Mouse (Mus musculus) liver, adult 2 months (tissue): ENCODE results near the gene Tpsab1. TPM values are rescaled to one million over a fixed set of nuclear protein-coding genes. Genes with fewer than 3 reads are reported as not detected.
A peak's percentile ranks its signal among the peaks of the same experiment; 100 is the strongest.

ENCODE experiments used
- DNase-seq: peaks from one replicate; pipeline ENCODE4 v3.0.0-alpha.2; 2011; ENCODE audit warnings: low read depth, low spot score; ENCODE audit errors: extremely low read depth
- H3K27ac ChIP-seq: fragments of 200-500 bp; replicated peaks from 2 replicates; pipeline ENCODE4 v1.5.1; 2012; ENCODE audit warnings: low read depth, mild to moderate bottlenecking, control low read depth, inconsistent platforms, low read length; ENCODE audit not compliant: insufficient read depth
- H3K27me3 ChIP-seq: fragments of 200-500 bp; 2 replicates; pipeline ENCODE4 v1.6.1; 2012; ENCODE audit warnings: mild to moderate bottlenecking, moderate library complexity, low read length, inconsistent platforms; ENCODE audit not compliant: control insufficient read depth, insufficient read depth
- H3K36me3 ChIP-seq: fragments of 200-500 bp; 2 replicates; pipeline ENCODE4 v1.6.1; 2012; ENCODE audit warnings: low read length, inconsistent platforms; ENCODE audit not compliant: control insufficient read depth, insufficient read depth
- H3K4me1 ChIP-seq: fragments of 200-500 bp; 2 replicates; pipeline ENCODE4 v1.6.1; 2011; ENCODE audit warnings: low read length; ENCODE audit not compliant: control insufficient read depth, insufficient read depth
- H3K4me3 ChIP-seq: fragments of 200-500 bp; 2 replicates; pipeline ENCODE4 v1.5.1; 2011; ENCODE audit warnings: low read depth, mild to moderate bottlenecking, control low read depth, low read length, moderate library complexity; ENCODE audit not compliant: insufficient read depth
- H3K79me2 ChIP-seq: fragments of 200-500 bp; 2 replicates; pipeline ENCODE4 v1.6.1; 2012; ENCODE audit warnings: inconsistent platforms, mild to moderate bottlenecking, low read length, moderate library complexity; ENCODE audit not compliant: control insufficient read depth, insufficient read depth
- H3K9ac ChIP-seq: fragments of 200-500 bp; 2 replicates; pipeline ENCODE4 v1.6.1; 2012; ENCODE audit warnings: low read depth, mild to moderate bottlenecking, control low read depth, inconsistent platforms, low read length
- CTCF ChIP-seq: fragments of 200-500 bp; IDR thresholded peaks from 2 replicates; pipeline ENCODE4 v1.5.1; 2011; ENCODE audit warnings: low read depth, low read length, control low read depth
- POLR2A ChIP-seq: fragments of 200-500 bp; IDR thresholded peaks from 2 replicates; pipeline ENCODE4 v1.6.1; 2011; ENCODE audit warnings: low read length, control low read depth; ENCODE audit not compliant: insufficient read depth; ENCODE audit errors: extremely low read depth
- whole genome bisulfite sequencing: fragments of 180-500 bp; shearing (Covaris S2); methylation state at CpG from one replicate; pipeline ENCODE4 v1.1.7; 2018; 5-methylcytosine and 5-hydroxymethylcytosine counted together
- polyA plus RNA-seq: library from polyadenylated mRNA; depleted of rRNA; stranded (reverse); fragments of >200 nt; gene quantifications from 2 replicates; pipeline ENCODE4 v1.2.3, GENCODE M21; 2012
- total RNA-seq: library from RNA; depleted of rRNA; stranded (reverse); fragments of >200 nt; gene quantifications from 2 replicates; pipeline ENCODE4 v1.2.3, GENCODE M21; 2014

The Tpsab1 gene
- total and polyA plus RNA-seq, 2 experiments = not detected

GRCm38 (mm10) chr17:25363726-25364125 is 18.4 kb upstream of the Tpsab1 start:
- H3K36me3 ChIP-seq = no peaks in the 10 kb centered on the region
- no peak overlapping the region for H3K27ac ChIP-seq
- peak; percentile 94 for TF ChIP-seq CTCF
- TF ChIP-seq POLR2A = no peak
- no peaks in the 10 kb centered on the region for H3K4me1 ChIP-seq
- WGBS = 3% methylated on average over 1 of the region's 1 CpGs
- H3K4me3 ChIP-seq = no peak overlapping the region
- no peak overlapping the region for H3K9ac ChIP-seq
- H3K79me2 ChIP-seq = no peaks in the 10 kb centered on the region
- DNase-seq = peak; percentile 12
- no peaks in the 10 kb centered on the region for H3K27me3 ChIP-seq

DNA sequence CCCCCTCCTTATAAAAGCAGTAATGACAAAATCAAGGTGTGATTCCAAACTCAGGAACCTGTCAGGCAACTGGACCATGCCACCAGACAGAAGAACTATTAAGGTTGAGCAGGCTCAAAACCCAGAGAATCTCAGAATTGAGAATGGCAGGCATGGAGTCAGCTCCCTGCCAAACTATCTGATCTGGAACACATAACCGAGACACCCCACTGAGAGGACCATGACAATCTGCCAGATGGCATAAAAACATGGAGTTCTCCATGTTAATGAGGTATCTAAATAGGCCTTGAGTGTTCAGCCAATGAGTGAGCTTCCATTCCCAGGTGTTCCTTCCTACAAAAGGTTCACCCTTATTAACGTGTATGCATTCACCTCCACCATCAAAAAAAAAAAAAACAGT is 15.9 kb upstream of the Tpsab1 start:
- WGBS = 67% methylated on average over 2 of the region's 2 CpGs
- TF ChIP-seq POLR2A = no peak
- TF ChIP-seq CTCF = no peak

GRCm38 (mm10) chr17:25341490-25341889 is 3.9 kb downstream of the Tpsab1 start:
- no peak overlapping the region for H3K9ac ChIP-seq
- H3K36me3 ChIP-seq = no peaks in the 10 kb centered on the region
- no peaks in the 10 kb centered on the region for H3K27me3 ChIP-seq
- 15% methylated on average over 3 of the region's 3 CpGs for WGBS
- H3K4me1 ChIP-seq = peaks cover 6% of the 10 kb centered on the region
- no peak for TF ChIP-seq POLR2A
- 0 out of 2 replicates have a peak, but pooled peaks have one; percentile 2 for TF ChIP-seq CTCF
- no peak overlapping the region for H3K4me3 ChIP-seq
- DNase-seq = peak; percentile 64
- H3K79me2 ChIP-seq = no peaks in the 10 kb centered on the region
- no peak overlapping the region for H3K27ac ChIP-seq

More for the DNA sequence above, 15.9 kb upstream of the Tpsab1 start:
- Histone ChIP-seq H3K27me3 (no peaks in the 10 kb centered on the region), H3K4me3 (no peak overlapping the region), H3K9ac (no peak overlapping the region), H3K36me3 (no peaks in the 10 kb centered on the region), H3K79me2 (no peaks in the 10 kb centered on the region), H3K4me1 (no peaks in the 10 kb centered on the region), H3K27ac (no peak overlapping the region)
- no peak for DNase-seq

DNA sequence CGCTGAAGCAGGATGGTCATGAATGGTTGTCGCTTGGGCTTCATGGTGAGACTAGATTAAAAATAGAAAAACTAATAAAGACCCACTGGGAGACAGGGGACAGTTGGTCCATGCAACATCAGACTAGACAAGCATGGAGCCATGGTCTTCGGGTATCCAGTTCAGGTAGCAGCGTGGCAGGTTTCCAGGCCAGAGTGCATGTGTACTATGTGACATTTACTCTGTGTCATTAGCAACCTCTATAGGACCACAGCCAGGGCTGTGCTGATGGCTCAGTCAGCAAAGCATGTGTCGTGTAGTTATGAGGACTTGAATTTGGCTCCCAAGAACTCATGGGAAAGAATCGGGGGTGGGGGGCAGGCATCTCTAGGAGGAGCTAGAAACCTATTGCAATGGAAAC is 5.4 kb downstream of the Tpsab1 start:
- no peaks in the 10 kb centered on the region for H3K27me3 ChIP-seq
- no peaks in the 10 kb centered on the region for H3K36me3 ChIP-seq
- TF ChIP-seq CTCF (no peak), POLR2A (no peak)
- DNase-seq = no peak
- no peak overlapping the region for H3K9ac ChIP-seq
- H3K4me3 ChIP-seq = no peak overlapping the region
- 67% methylated on average over 6 of the region's 6 CpGs for WGBS
- peaks cover 6% of the 10 kb centered on the region for H3K4me1 ChIP-seq
- no peak overlapping the region for H3K27ac ChIP-seq
- no peaks in the 10 kb centered on the region for H3K79me2 ChIP-seq

- Histone ChIP-seq H3K27me3 (no peaks in the 10 kb centered on the region), H3K9ac (no peak overlapping the region), H3K4me3 (no peak overlapping the region), H3K36me3 (no peaks in the 10 kb centered on the region), H3K4me1 (peaks cover 6% of the 10 kb centered on the region), H3K79me2 (no peaks in the 10 kb centered on the region), H3K27ac (no peak overlapping the region)
- 61% methylated on average over 4 of the region's 4 CpGs for WGBS
- DNase-seq = no peak
- no peak for TF ChIP-seq CTCF
- TF ChIP-seq POLR2A = no peak
Observed at GRCm38 (mm10) chr17:25338218-25338617, 7.1 kb downstream of the Tpsab1 start.

DNA sequence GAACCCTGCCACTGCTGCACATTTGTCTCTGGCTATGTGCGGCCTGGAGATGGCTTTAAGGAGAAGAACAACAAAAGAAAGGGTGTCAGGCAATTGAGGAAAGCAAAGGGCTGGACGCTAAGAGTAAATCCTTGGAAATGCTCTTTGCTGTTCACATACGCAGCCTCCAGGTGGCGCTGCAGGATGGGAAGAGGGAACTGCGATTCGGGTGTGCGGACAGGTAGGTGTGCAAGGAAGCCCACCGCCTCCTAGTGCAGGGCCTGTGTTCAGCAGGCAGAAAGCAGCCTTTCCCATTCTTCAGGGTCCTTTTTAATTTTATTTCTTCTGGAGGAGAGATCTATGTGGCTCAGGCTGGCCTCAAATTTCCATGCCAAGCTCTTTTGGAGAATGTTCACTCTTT is 11.4 kb downstream of the Tpsab1 start:
- Histone ChIP-seq H3K27ac (no peak overlapping the region), H3K27me3 (no peaks in the 10 kb centered on the region)

More for the DNA sequence above, 11.4 kb downstream of the Tpsab1 start:
- WGBS = 3% methylated on average over 8 of the region's 8 CpGs
- no peak overlapping the region for H3K9ac ChIP-seq
- TF ChIP-seq POLR2A (no peak), CTCF (peak; percentile 96)
- no peaks in the 10 kb centered on the region for H3K36me3 ChIP-seq
- no peaks in the 10 kb centered on the region for H3K4me1 ChIP-seq
- no peak overlapping the region for H3K4me3 ChIP-seq
- H3K79me2 ChIP-seq = no peaks in the 10 kb centered on the region
- peak; percentile 17 for DNase-seq
